Mouse (Mus musculus): ENCODE results near the gene Itga1.

Itga1 gene

GRCm38 (mm10) chr13:114987668-114988067 lies 114.1 kb downstream of the Itga1 start:
- DNase-seq (ENCODE audit: low read depth): no peak

GRCm38 (mm10) chr13:114987161-114987560 lies 114.6 kb downstream of the Itga1 start:
- DNase-seq (ENCODE audit: low read depth): peak; percentile 10

GRCm38 (mm10) chr13:114984658-114985057 lies 117.1 kb downstream of the Itga1 start:
- no peak for DNase-seq (ENCODE audit: low read depth)

GRCm38 (mm10) chr13:114983116-114983515 lies 118.6 kb downstream of the Itga1 start:
- DNase-seq (ENCODE audit: low read depth): no peak

- peak; percentile 37 for DNase-seq (ENCODE audit: low read depth)
Observed at GRCm38 (mm10) chr13:114980831-114981419, 120.8 kb downstream of the Itga1 start.

GRCm38 (mm10) chr13:114974484-114975042 lies 127.2 kb downstream of the Itga1 start:
- DNase-seq (ENCODE audit: low read depth): no peak

GRCm38 (mm10) chr13:114971905-114972304 lies 129.9 kb downstream of the Itga1 start:
- DNase-seq (ENCODE audit: low read depth): no peak

GRCm38 (mm10) chr13:114964233-114964632 lies 137.5 kb downstream of the Itga1 start:
- peak; percentile 68 for DNase-seq (ENCODE audit: low read depth)

GRCm38 (mm10) chr13:114954516-114954915 lies 147.2 kb downstream of the Itga1 start:
- no peak for DNase-seq (ENCODE audit: low read depth)

- DNase-seq (ENCODE audit: low read depth): peak; percentile 4
Observed at GRCm38 (mm10) chr13:114933541-114933940, 168.2 kb downstream of the Itga1 start.

- DNase-seq (ENCODE audit: low read depth): no peak
Observed at GRCm38 (mm10) chr13:114931775-114932294, 169.9 kb downstream of the Itga1 start, which contains the start of gene Itga2. Gene Itga2, minus strand, starts transcription at chr13:114932100.

- no peak for DNase-seq (ENCODE audit: low read depth)
Observed at GRCm38 (mm10) chr13:114930996-114931649, 170.6 kb downstream of the Itga1 start.

- no peak for DNase-seq (ENCODE audit: low read depth)
Observed at GRCm38 (mm10) chr13:114924785-114925184, 177.0 kb downstream of the Itga1 start.

GRCm38 (mm10) chr13:114923331-114923730 lies 178.4 kb downstream of the Itga1 start:
- DNase-seq (ENCODE audit: low read depth): no peak

- peak; percentile 4 for DNase-seq (ENCODE audit: low read depth)
Observed at GRCm38 (mm10) chr13:114915767-114916166, 186.0 kb downstream of the Itga1 start.

- no peak for DNase-seq (ENCODE audit: low read depth)
Observed at GRCm38 (mm10) chr13:114914963-114915362, 186.8 kb downstream of the Itga1 start.

- DNase-seq (ENCODE audit: low read depth): no peak
Observed at GRCm38 (mm10) chr13:114914559-114914958, 187.2 kb downstream of the Itga1 start.

- no peak for DNase-seq (ENCODE audit: low read depth)
Observed at GRCm38 (mm10) chr13:114910629-114911028, 191.1 kb downstream of the Itga1 start.

GRCm38 (mm10) chr13:114909514-114909913 lies 192.2 kb downstream of the Itga1 start:
- no peak for DNase-seq (ENCODE audit: low read depth)

- no peak for DNase-seq (ENCODE audit: low read depth)
Observed at GRCm38 (mm10) chr13:114907876-114908275, 193.9 kb downstream of the Itga1 start.

Measured in 416B (cell line).